Mouse (Mus musculus): Measurements from ENCODE around the gene Chd1l. TPM values are rescaled to one million over a fixed set of nuclear protein-coding genes. Genes with fewer than 3 reads are reported as not detected.

The Chd1l gene
- polyA plus RNA-seq, 1 experiment: 11.5 TPM

GRCm38 (mm10) chr3:97624611-97625010 is 14.6 kb upstream of the Chd1l start:
- Histone ChIP-seq H3K27ac (ENCODE audit: control insufficient read depth, insufficient read depth, low read length) (no peak overlapping the region), H3K4me1 (replicated peaks; ENCODE audit: control insufficient read depth, insufficient read depth, low read length) (peaks cover 9% of the 10 kb centered on the region), H3K36me3 (ENCODE audit: control insufficient read depth, insufficient read depth, low read length) (no peaks in the 10 kb centered on the region), H3K4me3 (ENCODE audit: control insufficient read depth, insufficient read depth, low read length) (no peak overlapping the region), H3K27me3 (ENCODE audit: control insufficient read depth, insufficient read depth, low read length) (no peaks in the 10 kb centered on the region)
- DNase-seq: no peak
- WGBS: 90% methylated on average over 2 of the region's 2 CpGs
- TF ChIP-seq POLR2A (IDR thresholded peaks at IDR 0.05; ENCODE audit: control insufficient read depth, extremely low read depth, insufficient read depth, low read length, poor library complexity) (no peak), CTCF (IDR thresholded peaks at IDR 0.05; ENCODE audit: borderline replicate concordance, control insufficient read depth, extremely low read depth, insufficient read depth, low read length, poor library complexity) (no peak)

GRCm38 (mm10) chr3:97620657-97621056 is 10.7 kb upstream of the Chd1l start:
- Histone ChIP-seq H3K27ac (ENCODE audit: control insufficient read depth, insufficient read depth, low read length) (no peak overlapping the region), H3K4me3 (ENCODE audit: control insufficient read depth, insufficient read depth, low read length) (no peak overlapping the region), H3K4me1 (replicated peaks; ENCODE audit: control insufficient read depth, insufficient read depth, low read length) (no peaks in the 10 kb centered on the region), H3K36me3 (ENCODE audit: control insufficient read depth, insufficient read depth, low read length) (no peaks in the 10 kb centered on the region), H3K27me3 (ENCODE audit: control insufficient read depth, insufficient read depth, low read length) (no peaks in the 10 kb centered on the region)
- DNase-seq: no peak
- TF ChIP-seq POLR2A (IDR thresholded peaks at IDR 0.05; ENCODE audit: control insufficient read depth, extremely low read depth, insufficient read depth, low read length, poor library complexity) (no peak), CTCF (IDR thresholded peaks at IDR 0.05; ENCODE audit: borderline replicate concordance, control insufficient read depth, extremely low read depth, insufficient read depth, low read length, poor library complexity) (no peak)
- WGBS: 97% methylated on average over 4 of the region's 4 CpGs

GRCm38 (mm10) chr3:97617899-97618298 is 7.9 kb upstream of the Chd1l start:
- TF ChIP-seq POLR2A (IDR thresholded peaks at IDR 0.05; ENCODE audit: control insufficient read depth, extremely low read depth, insufficient read depth, low read length, poor library complexity) (no peak), CTCF (IDR thresholded peaks at IDR 0.05; ENCODE audit: borderline replicate concordance, control insufficient read depth, extremely low read depth, insufficient read depth, low read length, poor library complexity) (no peak)
- no peak overlapping the region for H3K4me3 ChIP-seq (ENCODE audit: control insufficient read depth, insufficient read depth, low read length)
- 96% methylated on average over 8 of the region's 8 CpGs for WGBS
- H3K4me1 ChIP-seq (replicated peaks; ENCODE audit: control insufficient read depth, insufficient read depth, low read length): no peaks in the 10 kb centered on the region
- no peaks in the 10 kb centered on the region for H3K27me3 ChIP-seq (ENCODE audit: control insufficient read depth, insufficient read depth, low read length)
- no peaks in the 10 kb centered on the region for H3K36me3 ChIP-seq (ENCODE audit: control insufficient read depth, insufficient read depth, low read length)
- DNase-seq: no peak
- no peak overlapping the region for H3K27ac ChIP-seq (ENCODE audit: control insufficient read depth, insufficient read depth, low read length)

- no peaks in the 10 kb centered on the region for H3K4me1 ChIP-seq (replicated peaks; ENCODE audit: control insufficient read depth, insufficient read depth, low read length)
- DNase-seq: no peak
- H3K36me3 ChIP-seq (ENCODE audit: control insufficient read depth, insufficient read depth, low read length): no peaks in the 10 kb centered on the region
- H3K27me3 ChIP-seq (ENCODE audit: control insufficient read depth, insufficient read depth, low read length): no peaks in the 10 kb centered on the region
- H3K4me3 ChIP-seq (ENCODE audit: control insufficient read depth, insufficient read depth, low read length): no peak overlapping the region
- 93% methylated on average over 19 of the region's 19 CpGs for WGBS
- H3K27ac ChIP-seq (ENCODE audit: control insufficient read depth, insufficient read depth, low read length): no peak overlapping the region
- TF ChIP-seq POLR2A (IDR thresholded peaks at IDR 0.05; ENCODE audit: control insufficient read depth, extremely low read depth, insufficient read depth, low read length, poor library complexity): no peak
- no peak for TF ChIP-seq CTCF (IDR thresholded peaks at IDR 0.05; ENCODE audit: borderline replicate concordance, control insufficient read depth, extremely low read depth, insufficient read depth, low read length, poor library complexity)
Measured at GRCm38 (mm10) chr3:97617091-97617825, 7.3 kb upstream of the Chd1l start.

- H3K4me3 ChIP-seq (ENCODE audit: control insufficient read depth, insufficient read depth, low read length): no peak overlapping the region
- no peaks in the 10 kb centered on the region for H3K4me1 ChIP-seq (replicated peaks; ENCODE audit: control insufficient read depth, insufficient read depth, low read length)
- no peak overlapping the region for H3K27ac ChIP-seq (ENCODE audit: control insufficient read depth, insufficient read depth, low read length)
- no peaks in the 10 kb centered on the region for H3K36me3 ChIP-seq (ENCODE audit: control insufficient read depth, insufficient read depth, low read length)
- 92% methylated on average over 4 of the region's 4 CpGs for WGBS
- no peak for TF ChIP-seq POLR2A (IDR thresholded peaks at IDR 0.05; ENCODE audit: control insufficient read depth, extremely low read depth, insufficient read depth, low read length, poor library complexity)
- DNase-seq: no peak
- no peaks in the 10 kb centered on the region for H3K27me3 ChIP-seq (ENCODE audit: control insufficient read depth, insufficient read depth, low read length)
Measured at GRCm38 (mm10) chr3:97615933-97616332, 5.9 kb upstream of the Chd1l start.

GRCm38 (mm10) chr3:97615154-97615553 is 5.2 kb upstream of the Chd1l start:
- TF ChIP-seq POLR2A (IDR thresholded peaks at IDR 0.05; ENCODE audit: control insufficient read depth, extremely low read depth, insufficient read depth, low read length, poor library complexity) (no peak), CTCF (IDR thresholded peaks at IDR 0.05; ENCODE audit: borderline replicate concordance, control insufficient read depth, extremely low read depth, insufficient read depth, low read length, poor library complexity) (no peak)
- no peaks in the 10 kb centered on the region for H3K36me3 ChIP-seq (ENCODE audit: control insufficient read depth, insufficient read depth, low read length)
- 71% methylated on average over 1 of the region's 1 CpGs for WGBS
- H3K4me3 ChIP-seq (ENCODE audit: control insufficient read depth, insufficient read depth, low read length): no peak overlapping the region
- H3K27ac ChIP-seq (ENCODE audit: control insufficient read depth, insufficient read depth, low read length): no peak overlapping the region
- H3K27me3 ChIP-seq (ENCODE audit: control insufficient read depth, insufficient read depth, low read length): no peaks in the 10 kb centered on the region
- no peaks in the 10 kb centered on the region for H3K4me1 ChIP-seq (replicated peaks; ENCODE audit: control insufficient read depth, insufficient read depth, low read length)
- DNase-seq: no peak

GRCm38 (mm10) chr3:97611021-97611420 is 1.0 kb upstream of the Chd1l start:
- Histone ChIP-seq H3K4me3 (ENCODE audit: control insufficient read depth, insufficient read depth, low read length) (no peak overlapping the region), H3K36me3 (ENCODE audit: control insufficient read depth, insufficient read depth, low read length) (no peaks in the 10 kb centered on the region), H3K4me1 (replicated peaks; ENCODE audit: control insufficient read depth, insufficient read depth, low read length) (no peaks in the 10 kb centered on the region), H3K27ac (ENCODE audit: control insufficient read depth, insufficient read depth, low read length) (no peak overlapping the region), H3K27me3 (ENCODE audit: control insufficient read depth, insufficient read depth, low read length) (no peaks in the 10 kb centered on the region)
- no peak for TF ChIP-seq CTCF (IDR thresholded peaks at IDR 0.05; ENCODE audit: borderline replicate concordance, control insufficient read depth, extremely low read depth, insufficient read depth, low read length, poor library complexity)
- TF ChIP-seq POLR2A (IDR thresholded peaks at IDR 0.05; ENCODE audit: control insufficient read depth, extremely low read depth, insufficient read depth, low read length, poor library complexity): no peak
- 95% methylated on average over 6 of the region's 6 CpGs for WGBS
- DNase-seq: no peak

Data from thymus, adult 2 months (tissue).